Mouse (Mus musculus) regulatory T cell (primary cell): Measurements from ENCODE around the gene Ccnb1ip1.

Source experiments
- in situ Hi-C: fragments of 300-600 bp; cut with MboI, MseI; formaldehyde crosslinking; loops from one replicate; pipeline ENCODE4 v1.15.1; 2025; ENCODE audit warnings: high pct_unique_total_duplicates

Gene Ccnb1ip1

DNA sequence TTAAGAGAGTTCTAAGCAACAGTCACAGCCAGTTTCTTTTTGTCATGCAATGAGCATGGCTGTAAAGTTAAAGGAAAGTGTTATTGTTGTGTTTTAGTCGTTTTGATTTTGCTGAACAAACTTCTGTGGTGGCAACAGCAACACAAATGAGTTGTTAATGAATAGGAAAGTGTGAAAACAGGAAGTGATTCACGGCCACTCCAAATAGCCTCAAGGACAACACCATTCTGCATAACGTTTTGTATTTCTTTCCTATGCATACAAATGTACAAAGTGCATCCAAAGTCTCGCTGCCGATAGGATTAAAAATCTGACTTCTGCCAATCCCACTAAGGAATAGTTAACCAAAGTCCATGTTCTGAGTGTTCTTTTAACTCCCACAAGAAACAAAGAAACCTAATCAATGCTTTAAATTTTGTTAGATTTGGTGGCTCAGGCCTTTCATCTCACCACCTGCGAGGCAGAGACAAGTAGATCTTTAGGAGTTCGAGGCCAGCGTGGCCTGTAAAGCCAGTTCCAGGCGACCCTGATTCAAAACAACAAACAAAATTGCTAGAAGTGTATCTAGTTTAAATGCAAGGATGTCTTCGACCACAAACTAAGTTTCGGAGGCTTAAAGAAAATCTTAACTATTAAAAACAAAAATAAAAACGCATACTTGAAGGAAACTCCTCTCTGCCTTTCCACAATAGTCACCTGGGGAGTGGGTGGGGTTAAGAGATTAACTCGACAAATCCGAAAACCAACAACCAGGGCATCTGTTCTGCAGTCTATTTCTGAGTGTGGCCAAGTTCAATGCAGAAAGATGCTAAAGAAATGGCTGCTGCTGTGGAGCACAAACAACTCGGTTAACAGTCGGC is 22.9 kb downstream of the Ccnb1ip1 start:
- in situ Hi-C loops: no loop called here

DNA sequence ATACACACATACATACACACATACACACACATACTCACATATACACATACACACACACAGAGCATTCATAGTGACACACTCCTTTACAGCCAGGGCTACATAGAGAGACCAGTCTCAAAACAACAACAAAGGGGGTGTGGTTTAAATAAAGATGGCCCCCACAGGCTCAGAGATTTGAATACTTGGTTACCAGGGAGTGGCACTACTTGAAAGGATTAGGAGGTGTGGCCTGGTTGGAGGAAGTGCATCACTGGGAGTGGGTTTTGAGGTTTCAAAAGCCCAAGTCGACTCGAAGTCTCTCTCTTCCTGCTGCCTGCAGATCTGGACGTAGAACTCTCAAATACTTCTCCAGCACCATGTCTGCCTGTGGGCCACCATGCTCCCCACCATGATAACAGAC is 25.4 kb downstream of the Ccnb1ip1 start:
- in situ Hi-C loops: no loop called here

DNA sequence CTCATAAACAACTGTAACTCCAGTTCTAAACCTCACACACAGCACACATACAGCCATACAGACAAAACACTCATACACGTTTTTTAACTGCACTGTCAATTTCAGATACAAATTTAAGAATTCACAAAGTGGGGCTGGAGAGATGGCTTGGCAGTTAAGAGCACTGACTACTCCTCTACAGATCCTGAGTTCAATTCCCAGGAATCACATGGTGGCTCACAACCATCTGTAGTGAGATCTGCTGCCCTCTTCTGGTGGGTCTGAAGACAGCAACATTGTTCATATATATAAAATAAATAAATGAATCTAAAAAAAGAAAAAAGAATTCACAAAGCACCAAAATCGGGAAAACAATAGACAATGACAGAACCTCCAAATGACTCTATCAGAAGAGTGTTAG is 36.2 kb downstream of the Ccnb1ip1 start:
- in situ Hi-C loops: loop anchor here (25.0 kb wide), 2 partner anchors 709 to 909 kb away; no protein-coding TSS in a partner anchor

DNA sequence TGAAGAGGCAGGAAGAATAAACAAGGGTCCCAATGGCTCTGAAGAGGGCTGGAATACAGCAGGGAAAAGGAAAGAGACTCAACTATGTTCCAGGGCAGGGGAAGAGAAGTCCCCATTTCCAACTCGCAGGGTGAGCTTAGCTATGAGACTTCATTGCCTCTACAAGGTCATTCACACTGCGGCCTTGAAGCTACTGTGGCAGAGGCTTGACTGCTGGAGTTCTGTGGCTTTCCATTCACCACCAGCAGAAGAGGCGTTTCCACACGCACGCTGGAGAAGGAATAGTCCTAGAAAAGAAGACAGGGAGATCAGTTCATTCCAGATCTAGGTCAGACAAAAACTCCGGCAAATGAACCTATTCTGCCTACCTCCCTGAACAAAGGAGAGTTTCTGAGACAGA is 41.8 kb downstream of the Ccnb1ip1 start:
- in situ Hi-C loops: loop anchor here (25.0 kb wide), 2 partner anchors 703 to 903 kb away; no protein-coding TSS in a partner anchor

DNA sequence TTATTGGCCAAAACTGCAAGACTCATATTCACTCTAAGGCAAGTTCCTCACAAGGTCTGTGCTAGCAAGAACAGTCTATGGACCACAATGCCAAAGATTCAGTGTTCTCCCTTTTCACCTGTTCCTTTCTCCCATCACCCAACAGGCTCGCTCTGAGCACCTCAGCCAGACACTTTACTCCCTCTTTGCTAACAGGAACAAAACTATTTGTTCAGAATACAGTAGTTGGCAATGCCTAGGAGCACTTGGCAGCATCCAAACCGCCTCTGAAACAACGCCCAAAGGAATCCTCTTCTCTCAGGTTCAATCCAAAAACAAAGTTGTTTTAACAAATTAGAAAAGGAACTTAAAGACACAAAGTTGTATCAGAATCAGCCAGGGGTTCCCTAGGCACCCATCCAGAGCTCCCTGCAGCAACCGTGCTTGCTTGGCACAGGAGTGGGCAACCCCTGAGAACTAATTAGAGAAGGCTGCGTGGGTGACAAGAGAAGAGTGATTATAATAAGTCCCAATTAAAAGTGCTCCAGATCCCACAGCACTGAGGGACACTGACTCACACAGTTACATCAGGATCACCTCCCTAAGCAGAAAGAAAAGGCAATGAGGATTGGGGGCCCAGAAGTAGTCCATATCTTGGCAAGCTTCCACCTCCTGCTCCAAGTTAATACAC is 49.0 kb downstream of the Ccnb1ip1 start:
- in situ Hi-C loops: loop anchor here (25.0 kb wide), 2 partner anchors 696 to 896 kb away; no protein-coding TSS in a partner anchor

DNA sequence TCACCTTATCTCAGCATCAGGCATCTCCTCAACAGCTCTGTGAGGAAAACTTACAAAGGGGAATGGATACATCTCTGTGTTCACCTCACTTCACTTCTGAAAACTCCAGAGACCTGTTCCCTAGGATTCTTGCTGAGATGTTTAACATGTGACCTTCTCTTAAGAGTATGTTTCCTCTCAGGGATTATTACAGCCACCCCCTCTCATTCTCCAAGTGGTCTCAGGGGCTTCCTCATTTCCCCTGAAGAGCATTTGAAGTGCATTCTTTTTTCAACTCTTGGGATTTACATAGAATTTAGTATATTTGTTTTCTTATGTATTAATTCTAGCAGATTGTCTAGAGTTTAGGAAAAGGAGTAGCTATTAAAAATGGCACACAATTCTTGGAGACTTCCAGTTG is 62.5 kb downstream of the Ccnb1ip1 start, which contains the start of gene Olfr749:
Gene Olfr749, minus strand, starts transcription at position 101 of the 400 bp plus-strand sequence.
- in situ Hi-C loops: no loop called here

DNA sequence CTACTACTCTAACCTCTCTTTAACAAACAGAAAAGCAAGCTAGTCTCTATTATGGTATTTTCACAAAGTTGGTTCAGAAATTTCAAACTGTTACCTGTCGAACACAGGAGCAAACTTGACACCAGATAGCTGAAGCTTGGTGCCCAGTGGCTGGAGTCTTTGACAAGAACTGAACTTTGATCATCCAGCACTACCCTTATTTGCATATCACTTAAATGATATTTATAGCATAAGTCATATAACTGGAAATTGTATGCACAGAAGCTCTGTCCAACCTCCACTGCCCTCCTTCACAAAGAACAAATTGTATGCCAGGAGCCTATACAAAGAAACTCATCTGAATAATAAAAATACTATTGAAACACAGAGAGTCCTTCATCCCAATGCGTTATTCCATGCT is 65.9 kb downstream of the Ccnb1ip1 start:
- in situ Hi-C loops: no loop called here

DNA sequence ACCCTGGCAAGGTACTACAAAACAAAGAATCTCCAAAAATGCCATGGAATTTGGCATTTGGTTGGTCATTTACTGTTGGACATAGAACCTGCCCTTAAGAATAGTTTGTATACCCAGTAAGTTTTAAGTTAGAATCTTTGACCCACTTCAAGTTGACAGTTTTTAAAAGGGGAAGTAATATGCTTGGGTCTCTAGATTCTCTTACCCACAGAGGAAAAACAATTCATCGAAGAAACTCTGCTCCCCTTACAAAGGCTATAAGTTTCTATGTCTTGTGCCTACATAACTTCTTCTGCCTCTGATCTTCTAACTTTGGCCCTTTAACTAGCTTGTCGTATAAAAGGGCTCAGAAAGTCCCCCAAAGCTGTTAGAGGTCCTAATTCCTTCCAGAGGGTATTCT is 67.2 kb downstream of the Ccnb1ip1 start:
- in situ Hi-C loops: no loop called here
